9 mouse cellular contexts compared by ENCODE assay signal in the genomic region with DNA sequence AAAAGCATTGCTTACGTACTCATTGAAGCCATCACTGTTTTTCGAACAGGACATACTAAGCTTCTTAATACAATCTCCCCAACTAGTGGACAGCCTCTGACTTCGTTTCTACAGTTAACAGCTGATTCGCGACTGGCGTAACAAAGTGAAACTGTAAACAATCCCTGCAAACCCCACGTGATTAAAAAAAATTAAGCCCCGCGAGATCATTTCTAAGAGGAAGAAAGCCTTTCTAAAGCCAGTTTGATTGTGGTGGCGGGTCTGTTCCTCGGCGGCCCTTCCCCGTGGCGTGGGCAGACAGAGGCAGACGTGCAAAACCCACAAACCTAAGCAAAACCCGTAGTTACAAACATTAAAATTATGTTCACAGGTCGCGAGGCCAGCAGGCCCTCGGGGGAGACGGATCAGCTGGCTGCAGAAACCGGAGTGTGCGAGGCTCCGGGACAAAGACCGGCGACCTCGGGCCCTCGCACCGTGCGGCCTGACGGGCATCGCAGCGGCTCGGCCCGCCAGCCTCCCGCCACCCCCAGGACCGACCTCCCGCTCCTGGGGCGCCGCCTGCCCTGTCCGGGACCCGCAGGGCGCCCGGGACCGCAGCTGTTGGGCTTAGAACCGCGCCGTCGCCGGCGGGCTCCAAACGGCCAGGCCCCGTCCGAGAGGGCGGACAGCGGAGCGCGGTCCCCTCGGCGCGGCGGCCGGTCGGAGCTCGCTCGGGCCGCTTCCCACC. TPM values are rescaled to one million over a fixed set of nuclear protein-coding genes. Genes with fewer than 3 reads are reported as not detected.
A peak's percentile ranks its signal among the peaks of the same experiment; 100 is the strongest.
DNase-seq lines count a peak whose midpoint lies in the region; ATAC-seq and TF ChIP-seq lines count a peak whose summit lies in the region.
"Had no signal": no experiment of that assay in that cellular context is flagged by ENCODE, and none has a peak within 500 bp of the region (broad histone marks: within the 10 kb centered on the region; RNA-seq: fewer than 3 reads in every experiment).

No protein-coding gene starts in this region.

- DNase-seq in G1E (ENCODE audit: low spot score), result peak; percentile 49
- peak; percentile 18 to 22 for DNase-seq in adrenal gland, postnatal 4 days (ENCODE audit: low spot score in 2 of 2)
- peak; percentile 77 for DNase-seq in forebrain, embryonic 14.5 days (ENCODE audit: low spot score)
- peak; percentile 60 for DNase-seq in heart, postnatal 4 days
- DNase-seq in layer of hippocampus, adult 18-20 months (ENCODE audit: low spot score in 2 of 2), result peak; percentile 51
- peak; percentile 95 for DNase-seq in lung, postnatal 0 days (ENCODE audit: low spot score)
- DNase-seq in thymus, postnatal 25 days, result peak; percentile 63

- TF ChIP-seq EP300 in lung, postnatal 0 days (IDR thresholded peaks at IDR 0.05), result peak; percentile 51; the same call in 1 of the 2 replicates

- under 1% methylated on average over 59 of the region's 66 CpGs for WGBS in forebrain, embryonic 14.5 days
- under 1% methylated on average over 38 of the region's 66 CpGs for WGBS in lung, postnatal 0 days

- peaks cover 30% of the 10 kb centered on the region for H3K36me3 ChIP-seq in G1E (replicated peaks)
- peaks cover 15% of the 10 kb centered on the region for H3K36me3 ChIP-seq in forebrain, embryonic 14.5 days (ENCODE audit: control insufficient read depth, insufficient read depth, low read length)
- no peaks in the 10 kb centered on the region for H3K36me3 ChIP-seq in lung, postnatal 0 days (ENCODE audit: insufficient read depth, low read length)

- no peaks in the 10 kb centered on the region; the same call in 1 of the 2 replicates for H3K27me3 ChIP-seq in G1E (ENCODE audit: insufficient read depth, low read length)
- H3K27me3 ChIP-seq in forebrain, embryonic 14.5 days (replicated peaks; ENCODE audit: control insufficient read depth, insufficient read depth, low read length), result no peaks in the 10 kb centered on the region
- H3K27me3 ChIP-seq in lung, postnatal 0 days (replicated peaks; ENCODE audit: insufficient read depth, low read length), result no peaks in the 10 kb centered on the region

- no peaks in the 10 kb centered on the region for H3K9me3 ChIP-seq in G1E (replicated peaks)
- H3K9me3 ChIP-seq in forebrain, embryonic 14.5 days (replicated peaks; ENCODE audit: control insufficient read depth, low read length), result no peaks in the 10 kb centered on the region
- H3K9me3 ChIP-seq in lung, postnatal 0 days (ENCODE audit: low read length), result no peaks in the 10 kb centered on the region

- ATAC-seq in G1E (ENCODE audit: extremely low read depth, insufficient number of reproducible peaks, low FRiP score, poor library complexity, severe bottlenecking), result peak; percentile 35
- ATAC-seq in forebrain, embryonic 14.5 days, result peak; percentile 52
- peak; percentile 54 for ATAC-seq in lung, postnatal 0 days
- ATAC-seq in neutrophil, adult 5-6 weeks (ENCODE audit: extremely low read depth, insufficient number of reproducible peaks, low FRiP score, poor library complexity, severe bottlenecking), result peak; percentile 68

- peaks cover 33% of the 10 kb centered on the region for H3K4me1 ChIP-seq in G1E (ENCODE audit: insufficient read depth, low read depth, low read length)
- peaks cover 8% of the 10 kb centered on the region; the same call in 1 of the 2 replicates for H3K4me1 ChIP-seq in forebrain, embryonic 14.5 days (ENCODE audit: control insufficient read depth, insufficient read depth, low read length)
- no peaks in the 10 kb centered on the region; the same call in 1 of the 2 replicates for H3K4me1 ChIP-seq in lung, postnatal 0 days (ENCODE audit: insufficient read depth, low read depth, low read length)

- H3K27ac ChIP-seq in forebrain, embryonic 14.5 days (ENCODE audit: low read depth, low read length), result peak overlapping the region; percentile 98
- H3K27ac ChIP-seq in lung, postnatal 0 days (ENCODE audit: low read length), result peak overlapping the region; percentile 100

- TF ChIP-seq CTCF in G1E (IDR thresholded peaks at IDR 0.05; ENCODE audit: low read depth, low read length), result no peak
- peak; percentile 18 for TF ChIP-seq CTCF in lung, postnatal 0 days (IDR thresholded peaks at IDR 0.05)

- peak overlapping the region; percentile 100 for H3K9ac ChIP-seq in forebrain, embryonic 14.5 days (ENCODE audit: low read length)
- peak overlapping the region; percentile 100 for H3K9ac ChIP-seq in lung, postnatal 0 days (replicated peaks; ENCODE audit: low read depth)

- peak overlapping the region; percentile 74 for H3K4me2 ChIP-seq in forebrain, embryonic 14.5 days (ENCODE audit: low read length)
- peak overlapping the region; percentile 69 for H3K4me2 ChIP-seq in lung, postnatal 0 days (replicated peaks; ENCODE audit: low read depth, low read length)

- H3K4me3 ChIP-seq in G1E (ENCODE audit: low read depth, low read length), result peak overlapping the region; percentile 95
- peak overlapping the region; percentile 100 for H3K4me3 ChIP-seq in forebrain, embryonic 14.5 days (ENCODE audit: low read depth, low read length)
- H3K4me3 ChIP-seq in lung, postnatal 0 days (ENCODE audit: low read depth, low read length), result peak overlapping the region; percentile 100

RNA-seq across cellular contexts. Expression of a gene that starts 0.5 kb away (rescaled TPM):
- total RNA-seq in G1E (2014; fragmentation: Nextera tagmentation) (147 and 158 TPM in 2 replicates), G1E (2017) (103 and 112 TPM in 2 replicates)
- 10.4 and 13.1 TPM in 2 replicates for polyA plus RNA-seq in G1E (2012)
- 100 to 1,000 TPM; 142 to 151 TPM for total RNA-seq in adrenal gland, postnatal 4 days (2021)
- 59.2 and 75.4 TPM in 2 replicates for polyA plus RNA-seq in forebrain, embryonic 14.5 days (2014; fragmentation: Nextera tagmentation; extraction: Ambion mirVana)
- total RNA-seq in heart, postnatal 4 days (2021), result 10 to 100 TPM; 95.4 to 97.2 TPM
- total RNA-seq in layer of hippocampus, adult 18-20 months (2021), result 10 to 100 TPM; 67.0 to 67.5 TPM
- polyA plus RNA-seq in lung, postnatal 0 days (2015; fragmentation: Nextera tagmentation; extraction: Ambion mirVana), result 20.3 and 22.6 TPM in 2 replicates
- 89.3 and 97.8 TPM in 2 replicates for total RNA-seq in neutrophil, adult 5-6 weeks (2017)

RNA-seq across cellular contexts. Expression of a gene that starts 58.7 kb away (rescaled TPM):
- total RNA-seq in G1E (2014; fragmentation: Nextera tagmentation) (not detected in 2 replicates), G1E (2017) (not detected in 2 replicates)
- polyA plus RNA-seq in G1E (2012), result not detected in 2 replicates
- not detected for total RNA-seq in adrenal gland, postnatal 4 days (2021)
- polyA plus RNA-seq in forebrain, embryonic 14.5 days (2014; fragmentation: Nextera tagmentation; extraction: Ambion mirVana), result not detected in 2 replicates
- not detected for total RNA-seq in heart, postnatal 4 days (2021)
- total RNA-seq in layer of hippocampus, adult 18-20 months (2021), result not detected
- polyA plus RNA-seq in lung, postnatal 0 days (2015; fragmentation: Nextera tagmentation; extraction: Ambion mirVana), result not detected in 2 replicates
- total RNA-seq in neutrophil, adult 5-6 weeks (2017), result not detected in 2 replicates
- total RNA-seq: left cerebral cortex, adult 8-10 months had no signal

Comparison
In these comparisons a context has a peak if more than half of its experiments do, and no peak if none do; other contexts are left out.
1. Peak in every context shown above with its lines: DNase-seq, ATAC-seq, H3K4me3 ChIP-seq and H3K27ac ChIP-seq.
2. DNase-seq: peak in every context shown above with its lines; median percentile 95 in lung, postnatal 0 days; 77 in forebrain, embryonic 14.5 days; 63 in thymus, postnatal 25 days; 60 in heart, postnatal 4 days; 51 in layer of hippocampus, adult 18-20 months; 49 in G1E; 20 in adrenal gland, postnatal 4 days.